Mouse (Mus musculus): ENCODE data around the gene Rai1. TPM values are rescaled to one million over a fixed set of nuclear protein-coding genes. Genes with fewer than 3 reads are reported as not detected.

Rai1 gene
- polyA plus RNA-seq, 1 experiment = 24.9 TPM

GRCm38 (mm10) chr11:60115638-60116276, 10.9 kb downstream of the Rai1 start:
- Histone ChIP-seq H3K27me3 (ENCODE audit: control insufficient read depth, insufficient read depth, insufficient read length) (no peaks in the 10 kb centered on the region), H3K79me3 (ENCODE audit: low read depth) (peaks cover 92% of the 10 kb centered on the region), H3ac (ENCODE audit: control insufficient read depth, insufficient read length, low read depth) (peak overlapping the region; percentile 68), H3K79me2 (ENCODE audit: control insufficient read depth, insufficient read depth) (peaks cover 99% of the 10 kb centered on the region), H3K4me3 (ENCODE audit: insufficient read depth, poor library complexity, severe bottlenecking) (peak overlapping the region; percentile 32), H3K36me3 (ENCODE audit: control insufficient read depth, insufficient read depth) (no peaks in the 10 kb centered on the region)
- TF ChIP-seq MYOD1 (IDR thresholded peaks at IDR 0.05; ENCODE audit: control insufficient read depth, insufficient read length, low read depth) (no peak), MAX (IDR thresholded peaks at IDR 0.05) (no peak), FOSL1 (IDR thresholded peaks at IDR 0.05; ENCODE audit: insufficient read depth, low read length, poor library complexity, severe bottlenecking) (no peak), CEBPB (IDR thresholded peaks at IDR 0.05; ENCODE audit: low read depth) (no peak), CTCF (IDR thresholded peaks at IDR 0.05; ENCODE audit: control insufficient read depth, insufficient read depth, insufficient read length) (no peak), USF1 (IDR thresholded peaks at IDR 0.05; ENCODE audit: low read depth) (no peak), MYOG (IDR thresholded peaks at IDR 0.05; ENCODE audit: control insufficient read depth, extremely low read depth, insufficient read length) (no peak)

- Histone ChIP-seq H3K4me3 (ENCODE audit: insufficient read depth, poor library complexity, severe bottlenecking) (no peak overlapping the region), H3K79me2 (ENCODE audit: control insufficient read depth, insufficient read depth) (peaks cover 100% of the 10 kb centered on the region)
- TF ChIP-seq FOSL1 (IDR thresholded peaks at IDR 0.05; ENCODE audit: insufficient read depth, low read length, poor library complexity, severe bottlenecking) (no peak), CEBPB (IDR thresholded peaks at IDR 0.05; ENCODE audit: low read depth) (no peak), USF1 (IDR thresholded peaks at IDR 0.05; ENCODE audit: low read depth) (no peak), MYOG (IDR thresholded peaks at IDR 0.05; ENCODE audit: control insufficient read depth, extremely low read depth, insufficient read length) (no peak), CTCF (IDR thresholded peaks at IDR 0.05; ENCODE audit: control insufficient read depth, insufficient read depth, insufficient read length) (no peak), MYOD1 (IDR thresholded peaks at IDR 0.05; ENCODE audit: control insufficient read depth, insufficient read length, low read depth) (no peak), MAX (IDR thresholded peaks at IDR 0.05) (no peak)
Measured at GRCm38 (mm10) chr11:60120586-60121262, 15.9 kb downstream of the Rai1 start.

GRCm38 (mm10) chr11:60122611-60123010, 17.8 kb downstream of the Rai1 start:
- no peaks in the 10 kb centered on the region for H3K36me3 ChIP-seq (ENCODE audit: control insufficient read depth, insufficient read depth)
- H3ac ChIP-seq (ENCODE audit: control insufficient read depth, insufficient read length, low read depth) = no peak overlapping the region
- H3K79me3 ChIP-seq (ENCODE audit: low read depth) = peaks cover 93% of the 10 kb centered on the region
- peaks cover 100% of the 10 kb centered on the region for H3K79me2 ChIP-seq (ENCODE audit: control insufficient read depth, insufficient read depth)
- no peaks in the 10 kb centered on the region for H3K27me3 ChIP-seq (ENCODE audit: control insufficient read depth, insufficient read depth, insufficient read length)
- no peak overlapping the region for H3K4me3 ChIP-seq (ENCODE audit: insufficient read depth, poor library complexity, severe bottlenecking)
- TF ChIP-seq MYOG (IDR thresholded peaks at IDR 0.05; ENCODE audit: control insufficient read depth, extremely low read depth, insufficient read length) = no peak
- no peak for TF ChIP-seq MYOD1 (IDR thresholded peaks at IDR 0.05; ENCODE audit: control insufficient read depth, insufficient read length, low read depth)

More at GRCm38 (mm10) chr11:60120586-60121262, 15.9 kb downstream of the Rai1 start:
- Histone ChIP-seq H3K36me3 (ENCODE audit: control insufficient read depth, insufficient read depth) (no peaks in the 10 kb centered on the region), H3K79me3 (ENCODE audit: low read depth) (peaks cover 92% of the 10 kb centered on the region), H3K27me3 (ENCODE audit: control insufficient read depth, insufficient read depth, insufficient read length) (no peaks in the 10 kb centered on the region), H3ac (ENCODE audit: control insufficient read depth, insufficient read length, low read depth) (no peak overlapping the region)

GRCm38 (mm10) chr11:60127048-60127447, 22.2 kb downstream of the Rai1 start:
- Histone ChIP-seq H3K4me3 (ENCODE audit: insufficient read depth, poor library complexity, severe bottlenecking) (no peak overlapping the region), H3ac (ENCODE audit: control insufficient read depth, insufficient read length, low read depth) (no peak overlapping the region), H3K79me3 (ENCODE audit: low read depth) (peaks cover 93% of the 10 kb centered on the region), H3K79me2 (ENCODE audit: control insufficient read depth, insufficient read depth) (peaks cover 100% of the 10 kb centered on the region), H3K36me3 (ENCODE audit: control insufficient read depth, insufficient read depth) (no peaks in the 10 kb centered on the region), H3K27me3 (ENCODE audit: control insufficient read depth, insufficient read depth, insufficient read length) (no peaks in the 10 kb centered on the region)
- TF ChIP-seq FOSL1 (IDR thresholded peaks at IDR 0.05; ENCODE audit: insufficient read depth, low read length, poor library complexity, severe bottlenecking) (no peak), MYOD1 (IDR thresholded peaks at IDR 0.05; ENCODE audit: control insufficient read depth, insufficient read length, low read depth) (no peak), MAX (IDR thresholded peaks at IDR 0.05) (no peak), USF1 (IDR thresholded peaks at IDR 0.05; ENCODE audit: low read depth) (no peak), MYOG (IDR thresholded peaks at IDR 0.05; ENCODE audit: control insufficient read depth, extremely low read depth, insufficient read length) (no peak), CTCF (IDR thresholded peaks at IDR 0.05; ENCODE audit: control insufficient read depth, insufficient read depth, insufficient read length) (no peak), CEBPB (IDR thresholded peaks at IDR 0.05; ENCODE audit: low read depth) (no peak)

GRCm38 (mm10) chr11:60127863-60128512, 23.2 kb downstream of the Rai1 start:
- no peak for TF ChIP-seq MAX (IDR thresholded peaks at IDR 0.05)
- no peak for TF ChIP-seq FOSL1 (IDR thresholded peaks at IDR 0.05; ENCODE audit: insufficient read depth, low read length, poor library complexity, severe bottlenecking)
- TF ChIP-seq MYOD1 (IDR thresholded peaks at IDR 0.05; ENCODE audit: control insufficient read depth, insufficient read length, low read depth) = no peak
- no peak for TF ChIP-seq CEBPB (IDR thresholded peaks at IDR 0.05; ENCODE audit: low read depth)
- TF ChIP-seq CTCF (IDR thresholded peaks at IDR 0.05; ENCODE audit: control insufficient read depth, insufficient read depth, insufficient read length) = no peak
- TF ChIP-seq USF1 (IDR thresholded peaks at IDR 0.05; ENCODE audit: low read depth) = no peak
- no peak for TF ChIP-seq MYOG (IDR thresholded peaks at IDR 0.05; ENCODE audit: control insufficient read depth, extremely low read depth, insufficient read length)
- no peaks in the 10 kb centered on the region for H3K36me3 ChIP-seq (ENCODE audit: control insufficient read depth, insufficient read depth)
- H3ac ChIP-seq (ENCODE audit: control insufficient read depth, insufficient read length, low read depth) = no peak overlapping the region
- no peaks in the 10 kb centered on the region for H3K27me3 ChIP-seq (ENCODE audit: control insufficient read depth, insufficient read depth, insufficient read length)
- H3K79me2 ChIP-seq (ENCODE audit: control insufficient read depth, insufficient read depth) = peaks cover 100% of the 10 kb centered on the region
- peaks cover 93% of the 10 kb centered on the region for H3K79me3 ChIP-seq (ENCODE audit: low read depth)
- H3K4me3 ChIP-seq (ENCODE audit: insufficient read depth, poor library complexity, severe bottlenecking) = no peak overlapping the region
